Mouse (Mus musculus) CH12.LX (cell line): ENCODE measurements at regions not wholly inside any gene's neighbourhood (a gene's known extent, or its start where the extent isn't known, plus 50 kb on each side); places are given as distances from the start of the nearest gene placed in this dataset.

ENCODE experiments used
- CTCF ChIP-seq, 2 experiments: IDR thresholded peaks in 1 of 2; conservative IDR thresholded peaks in 1 of 2; 2 replicates each; pipeline ENCODE4 v1.5.1; 2011 to 2012; ENCODE audit warnings: low read depth in 2 of 2, low read length in 2 of 2, improper control_type of control experiment in 1 of 2, inconsistent platforms in 1 of 2, mild to moderate bottlenecking in 1 of 2, moderate library complexity in 1 of 2
- RCOR1 ChIP-seq: conservative IDR thresholded peaks from 2 replicates; pipeline ENCODE4 v1.6.1; 2012; ENCODE audit warnings: low read depth, mild to moderate bottlenecking, inconsistent platforms, low read length, improper control_type of control experiment
- TCF12 ChIP-seq: IDR thresholded peaks from 2 replicates; pipeline ENCODE4 v1.6.1; 2014; ENCODE audit warnings: low read depth, mild to moderate bottlenecking, inconsistent platforms, low read length, improper control_type of control experiment
- USF1 ChIP-seq: IDR thresholded peaks from 2 replicates; pipeline ENCODE4 v1.6.1; 2014; ENCODE audit warnings: low read depth, mild to moderate bottlenecking, inconsistent platforms, low read length, improper control_type of control experiment
- ZC3H11A ChIP-seq: IDR thresholded peaks from 2 replicates; pipeline ENCODE4 v1.6.1; 2012; ENCODE audit warnings: low read depth, mild to moderate bottlenecking, inconsistent platforms, low read length, improper control_type of control experiment
- ZNF384 ChIP-seq: IDR thresholded peaks from 2 replicates; pipeline ENCODE4 v1.6.1; 2012; ENCODE audit warnings: low read depth, low read length, improper control_type of control experiment, inconsistent platforms

DNA sequence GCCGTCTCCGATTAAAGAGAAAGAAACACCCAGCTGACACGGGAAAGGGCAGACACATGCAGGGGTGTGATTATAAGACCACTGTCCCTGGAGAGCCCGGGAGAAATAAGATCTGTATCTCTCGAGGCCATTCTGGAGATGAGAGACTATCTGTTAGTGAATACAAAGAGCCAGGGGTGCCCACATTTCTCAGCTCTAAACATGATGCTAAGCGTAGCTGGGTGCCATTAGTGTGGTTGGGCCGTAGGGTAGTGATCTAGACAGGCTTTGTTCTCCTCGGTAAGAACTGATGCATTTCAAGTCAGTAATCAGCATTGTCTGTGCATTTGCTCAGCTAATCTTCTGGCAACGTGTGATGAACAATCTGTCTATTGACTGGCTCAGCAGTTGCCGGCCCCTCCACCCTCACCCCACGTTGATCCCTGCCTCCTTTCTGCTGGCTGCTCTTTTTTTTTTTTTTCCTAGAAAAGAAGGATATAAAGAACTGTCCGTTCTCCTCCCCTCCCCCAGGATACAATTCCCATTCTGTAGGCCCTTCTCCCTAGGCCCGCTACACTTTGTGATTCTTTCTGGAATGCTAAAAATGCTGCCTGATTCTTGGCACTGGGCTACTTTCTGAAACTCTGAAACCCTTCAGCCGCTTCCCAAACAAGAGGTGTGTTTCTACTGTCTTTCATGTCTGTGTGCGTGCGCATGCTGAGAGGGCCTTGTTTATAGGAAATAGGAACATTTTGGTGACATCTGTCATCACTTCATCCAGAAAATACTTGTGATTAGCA lies 492.8 kb upstream of the Cited2 start:
- TF ChIP-seq RCOR1 (no peak), USF1 (no peak), ZC3H11A (no peak), TCF12 (no peak), ZNF384 (no peak), CTCF (conservative IDR thresholded peaks at IDR 0.05 in 1 of 2, IDR thresholded peaks at IDR 0.05 in 1 of 2; ENCODE audit: low read depth in 2 of 2, low read length in 2 of 2) (no peak)
